Mouse (Mus musculus): Measurements from ENCODE around the gene Zfp365. TPM values are rescaled to one million over a fixed set of nuclear protein-coding genes. Genes with fewer than 3 reads are reported as not detected.

The Zfp365 gene
- 0.14 and 0.19 TPM in 2 replicates for polyA plus RNA-seq (2012; rRNA removed)

- H3K4me3 ChIP-seq (ENCODE audit: insufficient read depth, low read depth, low read length) = peak within 1 kb of the TSS; percentile 49
- H3K36me3 ChIP-seq (ENCODE audit: control insufficient read depth, insufficient read depth, low read length) = no peaks in the 10 kb centered on the region
- DNase-seq = peak; percentile 29
- WGBS = 2% methylated on average over 43 of the region's 43 CpGs
- no peaks in the 10 kb centered on the region for H3K4me1 ChIP-seq (ENCODE audit: control insufficient read depth, insufficient read depth, low read length)
- H3K27me3 ChIP-seq (replicated peaks; ENCODE audit: control insufficient read depth, insufficient read depth, low read length) = no peaks in the 10 kb centered on the region; the same call in 1 of the 2 replicates
- TF ChIP-seq CTCF (conservative IDR thresholded peaks at IDR 0.05; ENCODE audit: insufficient read depth, insufficient read length, low read depth, low read length) (no peak), POLR2A (IDR thresholded peaks at IDR 0.05; ENCODE audit: low read depth, low read length) (no peak)
- no peak within 1 kb of the TSS for H3K27ac ChIP-seq (ENCODE audit: insufficient read depth, low read depth, low read length)
These were observed at the start of gene Zfp365 for GRCm38 (mm10) chr10:67912337-67912776. Gene Zfp365, minus strand, starts transcription at chr10:67912662.

DNA sequence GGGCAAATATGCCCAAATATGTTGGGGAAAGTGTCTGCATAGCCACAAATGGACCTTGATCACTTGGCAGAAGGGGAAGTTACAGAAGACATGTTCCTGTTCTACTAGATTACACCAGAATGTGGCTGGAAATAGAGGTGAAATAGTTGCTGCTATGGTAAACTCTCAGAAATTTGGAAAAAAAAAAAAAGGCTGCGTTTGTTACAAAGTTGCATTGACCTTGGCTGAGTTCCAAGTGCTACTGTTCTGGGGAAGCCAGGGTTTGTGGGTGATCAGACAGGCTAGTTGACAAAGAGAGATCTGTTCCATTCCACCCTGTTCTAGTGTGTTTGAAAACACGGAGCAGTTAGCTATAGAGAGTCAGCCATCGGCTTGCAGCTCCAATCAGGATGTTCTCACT is 47.5 kb upstream of the Zfp365 start:
- H3K36me3 ChIP-seq (ENCODE audit: control insufficient read depth, insufficient read depth, low read length) = no peaks in the 10 kb centered on the region
- no peak overlapping the region for H3K4me3 ChIP-seq (ENCODE audit: insufficient read depth, low read depth, low read length)
- DNase-seq = no peak
- no peak overlapping the region for H3K27ac ChIP-seq (ENCODE audit: insufficient read depth, low read depth, low read length)
- no peaks in the 10 kb centered on the region for H3K4me1 ChIP-seq (ENCODE audit: control insufficient read depth, insufficient read depth, low read length)
- WGBS = 67% methylated on average over 3 of the region's 3 CpGs
- H3K27me3 ChIP-seq (replicated peaks; ENCODE audit: control insufficient read depth, insufficient read depth, low read length) = 0 out of 2 replicates have a peak, but pooled peaks cover 1% of the 10 kb centered on the region
- TF ChIP-seq POLR2A (IDR thresholded peaks at IDR 0.05; ENCODE audit: low read depth, low read length) (no peak), CTCF (conservative IDR thresholded peaks at IDR 0.05; ENCODE audit: insufficient read depth, insufficient read length, low read depth, low read length) (no peak)

DNA sequence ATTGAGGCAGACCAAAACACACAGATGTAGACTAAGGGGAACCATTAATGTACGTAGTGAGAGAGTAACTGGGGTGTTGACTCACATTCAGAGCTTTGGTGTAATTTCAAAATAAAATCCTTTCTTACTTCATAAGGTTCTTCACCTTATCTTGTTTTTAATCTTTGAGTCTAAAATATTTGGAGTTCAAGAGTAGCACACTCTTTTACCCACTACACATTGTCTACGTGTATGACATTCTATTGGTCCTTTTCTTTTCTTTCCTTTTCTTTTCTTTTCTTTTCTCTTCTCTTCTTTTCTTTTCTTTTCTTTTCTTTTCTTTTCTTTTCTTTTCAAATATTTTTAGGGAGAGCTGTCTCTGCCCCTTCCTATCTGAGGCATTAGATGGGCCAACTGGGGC is 43.5 kb upstream of the Zfp365 start:
- Histone ChIP-seq H3K36me3 (ENCODE audit: control insufficient read depth, insufficient read depth, low read length) (no peaks in the 10 kb centered on the region), H3K4me1 (ENCODE audit: control insufficient read depth, insufficient read depth, low read length) (no peaks in the 10 kb centered on the region), H3K27ac (ENCODE audit: insufficient read depth, low read depth, low read length) (no peak overlapping the region), H3K4me3 (ENCODE audit: insufficient read depth, low read depth, low read length) (no peak overlapping the region), H3K27me3 (replicated peaks; ENCODE audit: control insufficient read depth, insufficient read depth, low read length) (no peaks in the 10 kb centered on the region)
- no peak for DNase-seq
- 94% methylated on average over 2 of the region's 2 CpGs for WGBS
- no peak for TF ChIP-seq POLR2A (IDR thresholded peaks at IDR 0.05; ENCODE audit: low read depth, low read length)
- no peak for TF ChIP-seq CTCF (conservative IDR thresholded peaks at IDR 0.05; ENCODE audit: insufficient read depth, insufficient read length, low read depth, low read length)

DNA sequence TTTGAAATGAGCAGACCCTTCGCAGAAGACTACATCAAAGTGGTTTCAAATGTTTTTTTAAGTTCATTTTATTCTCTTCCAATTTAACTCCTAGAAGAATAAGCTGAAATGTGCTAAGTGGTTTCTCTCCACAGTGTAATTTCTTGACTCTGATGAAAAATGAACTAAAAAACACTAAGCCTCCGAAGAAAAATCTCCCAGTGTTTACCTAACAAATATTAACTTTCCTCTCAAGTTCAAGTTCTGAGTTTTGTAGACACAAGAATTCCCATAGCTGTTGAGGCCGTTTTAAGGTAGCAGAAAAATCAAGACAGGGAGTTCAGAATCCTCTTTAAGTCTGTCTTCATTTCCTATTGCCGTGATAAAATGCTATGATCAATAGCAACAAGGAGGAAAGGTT is 39.2 kb upstream of the Zfp365 start:
- 68% methylated on average over 4 of the region's 4 CpGs for WGBS
- Histone ChIP-seq H3K4me3 (ENCODE audit: insufficient read depth, low read depth, low read length) (no peak overlapping the region), H3K27ac (ENCODE audit: insufficient read depth, low read depth, low read length) (no peak overlapping the region), H3K36me3 (ENCODE audit: control insufficient read depth, insufficient read depth, low read length) (no peaks in the 10 kb centered on the region), H3K4me1 (ENCODE audit: control insufficient read depth, insufficient read depth, low read length) (no peaks in the 10 kb centered on the region), H3K27me3 (replicated peaks; ENCODE audit: control insufficient read depth, insufficient read depth, low read length) (no peaks in the 10 kb centered on the region)
- TF ChIP-seq POLR2A (IDR thresholded peaks at IDR 0.05; ENCODE audit: low read depth, low read length) = no peak
- no peak for TF ChIP-seq CTCF (conservative IDR thresholded peaks at IDR 0.05; ENCODE audit: insufficient read depth, insufficient read length, low read depth, low read length)
- DNase-seq = no peak

- no peaks in the 10 kb centered on the region for H3K4me1 ChIP-seq (ENCODE audit: control insufficient read depth, insufficient read depth, low read length)
- no peaks in the 10 kb centered on the region for H3K36me3 ChIP-seq (ENCODE audit: control insufficient read depth, insufficient read depth, low read length)
- 71% methylated on average over 8 of the region's 8 CpGs for WGBS
- TF ChIP-seq CTCF (conservative IDR thresholded peaks at IDR 0.05; ENCODE audit: insufficient read depth, insufficient read length, low read depth, low read length) (no peak), POLR2A (IDR thresholded peaks at IDR 0.05; ENCODE audit: low read depth, low read length) (no peak)
- no peaks in the 10 kb centered on the region for H3K27me3 ChIP-seq (replicated peaks; ENCODE audit: control insufficient read depth, insufficient read depth, low read length)
- H3K27ac ChIP-seq (ENCODE audit: insufficient read depth, low read depth, low read length) = no peak overlapping the region
- DNase-seq = no peak
- H3K4me3 ChIP-seq (ENCODE audit: insufficient read depth, low read depth, low read length) = no peak overlapping the region
These were observed 37.7 kb upstream of the Zfp365 start for GRCm38 (mm10) chr10:67950059-67950748.

DNA sequence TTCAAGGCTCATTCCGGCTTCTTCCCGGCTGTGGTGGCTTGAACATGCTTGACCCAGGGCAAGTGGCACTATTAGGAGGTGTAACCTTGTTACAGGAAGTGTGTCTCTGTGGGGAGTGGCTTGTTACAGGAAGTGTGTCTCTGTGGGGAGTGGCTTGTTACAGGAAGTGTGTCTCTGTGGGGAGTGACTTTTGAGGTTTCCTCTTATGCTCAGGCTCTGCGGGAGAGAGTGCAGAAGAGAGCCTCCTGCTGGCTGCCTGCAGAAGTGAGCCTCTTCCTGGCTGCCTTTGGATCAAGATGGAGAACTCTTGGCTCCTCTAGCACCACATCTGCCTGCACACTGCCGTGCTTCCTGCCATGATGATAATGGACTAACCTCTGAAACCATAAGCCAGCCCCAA is 31.1 kb upstream of the Zfp365 start:
- DNase-seq = no peak
- WGBS = 90% methylated on average over 4 of the region's 4 CpGs

GRCm38 (mm10) chr10:67939546-67939945 is 27.1 kb upstream of the Zfp365 start:
- WGBS = 46% methylated on average over 12 of the region's 12 CpGs
- no peak for DNase-seq
- Histone ChIP-seq H3K27me3 (replicated peaks; ENCODE audit: control insufficient read depth, insufficient read depth, low read length) (no peaks in the 10 kb centered on the region), H3K4me3 (ENCODE audit: insufficient read depth, low read depth, low read length) (no peak overlapping the region), H3K36me3 (ENCODE audit: control insufficient read depth, insufficient read depth, low read length) (no peaks in the 10 kb centered on the region), H3K4me1 (ENCODE audit: control insufficient read depth, insufficient read depth, low read length) (no peaks in the 10 kb centered on the region), H3K27ac (ENCODE audit: insufficient read depth, low read depth, low read length) (no peak overlapping the region)
- TF ChIP-seq POLR2A (IDR thresholded peaks at IDR 0.05; ENCODE audit: low read depth, low read length) (no peak), CTCF (conservative IDR thresholded peaks at IDR 0.05; ENCODE audit: insufficient read depth, insufficient read length, low read depth, low read length) (no peak)

More for the DNA sequence above, 31.1 kb upstream of the Zfp365 start:
- no peaks in the 10 kb centered on the region for H3K36me3 ChIP-seq (ENCODE audit: control insufficient read depth, insufficient read depth, low read length)
- no peak for TF ChIP-seq POLR2A (IDR thresholded peaks at IDR 0.05; ENCODE audit: low read depth, low read length)
- TF ChIP-seq CTCF (conservative IDR thresholded peaks at IDR 0.05; ENCODE audit: insufficient read depth, insufficient read length, low read depth, low read length) = no peak
- no peaks in the 10 kb centered on the region for H3K27me3 ChIP-seq (replicated peaks; ENCODE audit: control insufficient read depth, insufficient read depth, low read length)
- no peak overlapping the region for H3K4me3 ChIP-seq (ENCODE audit: insufficient read depth, low read depth, low read length)
- H3K27ac ChIP-seq (ENCODE audit: insufficient read depth, low read depth, low read length) = no peak overlapping the region
- no peaks in the 10 kb centered on the region for H3K4me1 ChIP-seq (ENCODE audit: control insufficient read depth, insufficient read depth, low read length)

All from kidney, adult 2 months (tissue).